Mouse (Mus musculus): ENCODE data around the gene Mien1. TPM values are rescaled to one million over a fixed set of nuclear protein-coding genes. Genes with fewer than 3 reads are reported as not detected.

Mien1 gene
- 128 TPM for polyA plus RNA-seq (2017; shearing (Covaris generic))

GRCm38 (mm10) chr11:98438331-98439158, at the start of gene Mien1:
Gene Mien1 (minus strand): TSS chr11:98438991.

GRCm38 (mm10) chr11:98446213-98446561, 7.4 kb upstream of the Mien1 start, which contains the start of gene Grb7:
Gene Grb7 (plus strand): TSS chr11:98446394.

GRCm38 (mm10) chr11:98412273-98412796, 26.5 kb downstream of the Mien1 start, which contains the start of gene Erbb2:
Gene Erbb2 (plus strand): TSS chr11:98412470.

GRCm38 (mm10) chr11:98400161-98400726, 38.5 kb downstream of the Mien1 start, which contains the start of gene Pgap3:
Gene Pgap3 (minus strand): TSS chr11:98400490.

Other genes starting within 250 kb of the Mien1 start
- 63.3 TPM for gene Med1, start 245.7 kb downstream of the Mien1 start, polyA plus RNA-seq (2017; shearing (Covaris generic))
- gene Cdk12, start 235.9 kb downstream of the Mien1 start, polyA plus RNA-seq (2017; shearing (Covaris generic)), result 20.0 TPM
- gene Neurod2, start 109.3 kb downstream of the Mien1 start, polyA plus RNA-seq (2017; shearing (Covaris generic)), result not detected
- gene Ppp1r1b, start 90.6 kb downstream of the Mien1 start, polyA plus RNA-seq (2017; shearing (Covaris generic)), result not detected
- 44.2 TPM for gene Stard3, start 80.6 kb downstream of the Mien1 start, polyA plus RNA-seq (2017; shearing (Covaris generic))
- not detected for gene Tcap, start 55.2 kb downstream of the Mien1 start, polyA plus RNA-seq (2017; shearing (Covaris generic))
- not detected for gene Pnmt, start 52.5 kb downstream of the Mien1 start, polyA plus RNA-seq (2017; shearing (Covaris generic))
- gene Pgap3, start 38.5 kb downstream of the Mien1 start, polyA plus RNA-seq (2017; shearing (Covaris generic)), result 10.3 TPM
- gene Erbb2, start 26.5 kb downstream of the Mien1 start, polyA plus RNA-seq (2017; shearing (Covaris generic)), result 0.07 TPM
- gene Grb7, start 7.4 kb upstream of the Mien1 start, polyA plus RNA-seq (2017; shearing (Covaris generic)), result 93.1 TPM
- 123 TPM for gene Ikzf3, start 107.0 kb upstream of the Mien1 start, polyA plus RNA-seq (2017; shearing (Covaris generic))
- gene Zpbp2, start 112.1 kb upstream of the Mien1 start, polyA plus RNA-seq (2017; shearing (Covaris generic)), result 3.6 TPM
- gene Ormdl3, start 148.4 kb upstream of the Mien1 start, polyA plus RNA-seq (2017; shearing (Covaris generic)), result 53.4 TPM
- gene Lrrc3c, start 159.3 kb upstream of the Mien1 start, polyA plus RNA-seq (2017; shearing (Covaris generic)), result not detected
- gene Gm12355, start 186.7 kb upstream of the Mien1 start, polyA plus RNA-seq (2017; shearing (Covaris generic)), result 1.9 TPM
- not detected for gene Gsdma3, start 187.4 kb upstream of the Mien1 start, polyA plus RNA-seq (2017; shearing (Covaris generic))
- not detected for gene Gsdma2, start 207.8 kb upstream of the Mien1 start, polyA plus RNA-seq (2017; shearing (Covaris generic))
- gene Gsdma, start 225.4 kb upstream of the Mien1 start, polyA plus RNA-seq (2017; shearing (Covaris generic)), result not detected
- 94.6 TPM for gene Psmd3, start 243.6 kb upstream of the Mien1 start, polyA plus RNA-seq (2017; shearing (Covaris generic))